Mouse (Mus musculus) embryonic fibroblast, embryonic 13.5 days (primary cell): Measurements from ENCODE around the gene Sh3bgrl2.

Source experiments
- CTCF ChIP-seq: IDR thresholded peaks from 2 replicates; pipeline ENCODE4 v1.5.1; 2011; ENCODE audit warnings: mild to moderate bottlenecking, control low read depth, low read length, moderate library complexity, borderline replicate concordance; ENCODE audit not compliant: insufficient read depth
- POLR2A ChIP-seq: IDR thresholded peaks from 2 replicates; pipeline ENCODE4 v1.6.1; 2011; ENCODE audit warnings: low read depth, mild to moderate bottlenecking, control low read depth, low read length, moderate library complexity

GRCm38 (mm10) chr9:83540975-83541374 is 7.2 kb upstream of the Sh3bgrl2 start:
- TF ChIP-seq CTCF (no peak), POLR2A (no peak)
